Mouse (Mus musculus) B cell, adult 2 months (primary cell): ENCODE measurements around the gene Prr13.

Experiments used
- DNase-seq, 2 experiments: peaks; one replicate each; pipeline ENCODE4 v3.0.0; 2022

Prr13 gene

DNA sequence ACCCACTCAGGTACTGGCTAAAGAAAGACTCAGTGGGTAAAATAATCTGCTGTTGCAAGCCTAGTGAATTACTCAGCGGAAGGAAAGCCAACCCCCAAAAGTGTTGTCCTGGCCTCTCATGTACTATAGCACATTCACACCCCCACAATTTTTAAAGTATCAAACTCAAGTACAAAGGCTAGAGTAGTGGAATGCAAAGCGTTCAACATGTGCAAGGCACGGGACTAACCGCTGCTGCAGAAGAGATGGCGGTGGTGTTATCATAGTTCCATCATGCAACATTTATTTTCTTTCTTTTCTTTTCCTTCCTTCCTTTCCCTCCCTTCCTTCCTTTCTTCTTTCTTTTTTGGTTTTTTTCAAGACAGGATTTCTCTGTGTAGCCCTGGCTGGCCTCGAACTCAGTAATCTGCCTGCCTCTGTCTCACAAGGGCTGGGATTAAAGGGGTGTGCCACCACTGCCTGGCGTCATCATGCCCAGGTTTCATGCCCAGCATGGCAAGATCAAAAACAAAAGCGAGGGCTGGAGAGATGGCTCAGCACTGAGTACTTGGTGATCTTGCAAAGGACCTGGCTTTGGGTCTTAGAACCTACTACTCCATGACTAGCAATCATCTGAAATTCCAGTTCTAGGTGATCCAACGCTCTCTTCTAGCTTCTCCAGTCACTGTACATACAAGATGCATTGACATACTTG is 47.1 kb downstream of the Prr13 start:
- no peak for DNase-seq

DNA sequence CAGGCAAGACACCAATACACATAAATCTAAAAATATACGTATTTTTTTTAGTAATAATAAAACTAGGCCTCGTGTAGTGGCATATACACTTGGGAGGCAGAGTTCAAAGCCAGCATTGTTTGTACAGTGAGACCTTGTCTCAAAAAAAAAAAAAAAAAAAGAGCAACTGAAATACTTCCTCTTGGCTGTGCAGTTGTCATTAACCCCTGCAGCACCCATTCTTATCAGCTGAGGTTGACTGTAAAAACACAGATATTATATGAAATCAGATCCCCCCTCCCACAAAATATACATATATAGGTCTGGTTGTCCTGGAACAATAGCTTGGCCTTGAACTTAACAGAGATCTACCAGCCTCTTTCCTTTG is 47.6 kb downstream of the Prr13 start:
- DNase-seq, result no peak

DNA sequence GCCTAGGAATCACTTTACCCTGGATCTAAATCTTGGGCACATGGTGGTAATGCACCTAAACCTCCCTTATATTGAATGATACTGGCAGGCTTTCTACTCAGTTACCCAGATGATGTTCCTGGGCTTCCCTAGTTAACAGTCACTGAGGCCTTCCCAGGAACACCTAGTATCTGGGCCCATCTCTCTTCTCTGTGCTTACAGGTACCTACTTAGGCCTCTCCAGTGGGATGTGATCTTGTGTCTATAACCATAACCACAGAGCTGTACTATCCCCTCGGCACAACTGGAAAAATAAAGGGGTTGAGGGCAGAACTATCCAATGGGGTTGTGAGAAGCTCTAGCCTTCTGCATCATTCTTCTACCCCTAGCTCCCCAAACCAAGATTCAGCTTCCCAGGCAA is 48.0 kb downstream of the Prr13 start:
- no peak for DNase-seq

DNA sequence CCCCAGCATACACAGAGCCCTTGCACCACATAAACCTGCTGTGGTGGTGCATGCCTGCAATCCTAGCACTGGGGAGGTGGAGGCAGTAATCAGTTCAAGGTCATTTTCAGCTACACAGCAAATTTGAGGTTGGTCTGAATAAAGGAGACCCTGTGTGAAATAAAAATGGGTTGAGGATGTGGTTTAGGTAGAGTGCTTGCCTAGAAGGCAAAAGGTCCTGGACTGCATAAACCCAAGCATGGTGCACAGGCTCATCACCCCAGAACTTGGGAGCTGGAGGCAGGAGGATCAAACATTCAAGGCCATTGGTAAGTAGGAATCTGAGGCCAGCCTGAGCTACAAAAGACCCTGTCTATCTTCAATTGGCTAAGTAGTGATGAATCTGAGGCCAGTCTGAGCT is 48.7 kb downstream of the Prr13 start:
- no peak for DNase-seq

DNA sequence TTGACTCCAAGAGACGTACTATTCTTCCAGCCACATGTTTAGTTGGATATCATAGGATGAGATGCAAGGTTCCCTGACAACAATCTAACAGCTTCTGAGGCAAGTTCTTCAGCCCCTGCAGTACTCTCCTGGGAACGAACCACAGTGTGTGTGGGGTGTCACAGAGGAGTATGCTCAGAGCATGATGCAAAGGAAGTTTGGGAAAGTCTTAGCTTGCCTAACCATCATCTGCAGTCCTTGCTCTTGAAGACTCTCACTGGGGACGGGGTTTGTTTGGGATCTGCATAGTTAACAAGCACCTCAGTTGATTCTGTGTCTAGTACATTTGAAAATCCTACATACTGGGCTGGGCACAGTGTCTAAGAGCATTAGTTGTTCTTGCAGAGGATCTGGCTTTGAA is 49.5 kb downstream of the Prr13 start:
- no peak for DNase-seq

DNA sequence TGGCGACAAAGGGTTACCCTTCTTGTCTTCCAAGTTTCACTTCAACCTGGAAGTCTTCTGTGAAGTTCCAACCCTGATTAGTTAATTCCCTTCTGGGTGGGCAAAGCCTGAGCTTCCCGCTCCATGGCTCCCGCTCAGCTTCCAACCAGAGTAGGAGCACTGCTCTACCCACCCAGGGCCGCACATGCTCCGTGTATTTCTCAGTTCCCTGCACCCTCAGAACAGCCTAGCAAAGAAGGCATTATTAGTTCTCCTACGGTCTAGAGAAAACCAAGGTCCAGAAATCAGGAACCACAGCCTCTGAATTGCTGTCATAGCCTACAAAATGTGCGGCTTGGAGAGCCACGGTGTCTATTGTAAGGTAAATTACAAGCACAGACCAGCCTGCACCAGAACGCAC is 51.3 kb downstream of the Prr13 start:
- DNase-seq, result no peak

DNA sequence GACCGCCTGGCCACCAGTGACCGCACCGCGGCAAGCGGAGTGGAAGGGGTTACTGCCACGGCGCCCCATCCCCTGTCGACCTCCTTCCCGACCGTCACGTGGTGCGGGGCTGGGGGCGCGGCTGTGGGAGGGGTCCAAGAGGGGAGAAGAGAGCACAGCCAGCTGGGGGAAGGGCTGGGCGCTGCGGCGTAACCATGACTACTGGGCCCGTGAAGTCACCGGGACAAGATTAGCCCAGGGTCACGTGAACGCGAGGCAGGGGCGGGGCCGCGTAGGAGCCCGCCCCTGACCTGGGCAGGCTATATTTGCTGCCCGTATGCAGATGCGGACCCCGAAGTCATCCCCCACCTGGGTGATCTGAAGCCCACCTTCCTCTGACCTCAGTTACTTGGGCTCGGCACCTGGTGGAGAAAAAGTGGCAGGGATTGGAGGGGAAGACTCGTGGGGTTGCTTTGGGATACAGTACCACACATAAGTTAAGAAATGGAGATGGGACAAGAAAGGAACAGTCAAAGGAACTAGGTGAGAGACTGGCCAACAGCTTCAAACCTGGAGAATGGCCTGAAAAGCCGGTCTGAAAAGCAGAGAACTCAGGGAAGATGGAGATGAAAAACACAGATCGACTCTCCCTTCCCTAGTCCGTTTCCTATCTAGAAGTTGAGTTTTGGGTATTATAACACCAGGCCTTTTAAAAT is 51.9 kb downstream of the Prr13 start:
- peak; percentile 89 for DNase-seq

DNA sequence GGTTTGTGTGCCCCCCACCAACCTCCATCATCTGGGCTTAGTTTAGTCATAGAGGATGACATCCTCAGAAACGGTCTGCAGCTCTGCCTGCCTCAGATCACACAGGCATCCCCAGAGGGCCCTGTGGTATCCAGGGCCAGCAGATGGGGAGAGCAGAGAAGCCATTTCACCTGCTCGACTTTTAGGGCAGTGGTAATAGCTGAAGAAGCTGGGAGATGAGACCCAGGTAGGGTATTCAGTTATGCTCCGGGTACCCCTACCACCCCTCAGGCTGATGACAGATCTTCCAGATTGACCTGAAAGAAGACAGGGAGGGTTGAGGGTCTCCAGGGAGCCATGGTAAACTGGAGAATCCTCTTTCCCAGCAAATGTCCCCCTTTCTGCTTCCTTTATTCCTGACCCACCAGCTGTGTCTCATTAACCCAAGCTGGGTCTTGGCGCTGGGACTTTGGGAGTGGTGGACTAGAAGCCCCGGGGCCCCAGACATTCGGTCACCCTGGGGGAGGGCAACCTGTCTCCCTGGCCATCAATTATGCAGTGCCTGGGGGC is 52.5 kb downstream of the Prr13 start:
- DNase-seq, result peak in 1 of 2 experiments; percentile 21

DNA sequence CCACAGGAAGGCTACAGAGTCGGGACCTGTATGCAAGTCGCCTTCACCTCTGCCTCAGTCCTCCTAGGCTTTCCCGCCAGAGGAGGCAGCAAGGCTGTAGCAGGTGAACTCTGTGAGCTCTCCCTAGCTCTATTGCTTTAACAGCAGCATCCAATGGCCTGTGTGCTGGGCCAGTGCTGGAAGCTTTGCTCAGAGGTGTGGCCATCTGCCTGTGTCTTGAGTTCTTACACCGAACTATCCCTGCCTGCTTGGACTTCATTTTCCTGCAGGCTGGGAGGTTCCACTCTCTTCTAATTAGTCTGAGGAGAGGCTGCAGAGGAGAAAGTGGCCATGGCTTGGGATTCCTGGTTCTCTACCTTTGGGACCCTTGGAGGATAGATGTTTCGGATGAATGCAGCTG is 53.2 kb downstream of the Prr13 start:
- DNase-seq, result no peak
